Mouse (Mus musculus) heart, embryonic 14.5 days (tissue): ENCODE measurements at regions not wholly inside any gene's neighbourhood (a gene's known extent, or its start where the extent isn't known, plus 50 kb on each side); places are given as distances from the start of the nearest gene placed in this dataset.

Experiments
- ATAC-seq: fragments of 200-750 bp; cut with Nextera tagmentation; 2 replicates; pipeline ENCODE4 v1.8.0; 2017; ENCODE audit warnings: low read depth, moderate TSS enrichment; ENCODE audit not compliant: insufficient number of reproducible peaks, insufficient read depth, low FRiP score
- H3K27ac ChIP-seq, 2 experiments: fragments of 200-500 bp in 1 of 2; fragments of 300-500 bp in 1 of 2; sonication (generic) in 1 of 2; replicated peaks in 1 of 2; 2 replicates each; pipeline ENCODE4 v1.5.1; 2012 to 2014; ENCODE audit warnings: low read depth in 2 of 2, low read length in 2 of 2, control low read depth in 1 of 2, mild to moderate bottlenecking in 1 of 2, mixed read lengths in 1 of 2; ENCODE audit not compliant: control insufficient read depth in 1 of 2, insufficient read depth in 1 of 2
- H3K27me3 ChIP-seq: fragments of 300-500 bp; sonication (generic); 2 replicates; pipeline ENCODE4 v1.6.1; 2014; ENCODE audit warnings: mild to moderate bottlenecking, low read length, control low read depth; ENCODE audit not compliant: control insufficient read depth, insufficient read depth
- H3K36me3 ChIP-seq: fragments of 300-500 bp; sonication (generic); 2 replicates; pipeline ENCODE4 v1.6.1; 2014; ENCODE audit warnings: mild to moderate bottlenecking, control low read depth, low read length, mixed read lengths; ENCODE audit not compliant: control insufficient read depth, insufficient read depth
- H3K4me1 ChIP-seq, 2 experiments: fragments of 200-500 bp in 1 of 2; fragments of 300-500 bp in 1 of 2; sonication (generic) in 1 of 2; 2 replicates each; pipeline ENCODE4 v1.6.1; 2012 to 2014; ENCODE audit warnings: low read length in 2 of 2, control low read depth in 1 of 2, mixed read lengths in 1 of 2; ENCODE audit not compliant: control insufficient read depth in 2 of 2, insufficient read depth in 2 of 2
- H3K4me2 ChIP-seq: fragments of 300-500 bp; sonication (generic); 2 replicates; pipeline ENCODE4 v1.6.1; 2014; ENCODE audit warnings: mild to moderate bottlenecking, low read length
- H3K4me3 ChIP-seq, 2 experiments: fragments of 200-500 bp in 1 of 2; fragments of 300-500 bp in 1 of 2; sonication (generic) in 1 of 2; 2 replicates each; pipeline ENCODE4 v1.5.1; 2012 to 2014; ENCODE audit warnings: low read length in 2 of 2, mild to moderate bottlenecking in 2 of 2, control low read depth in 1 of 2, low read depth in 1 of 2, moderate library complexity in 1 of 2; ENCODE audit not compliant: control insufficient read depth in 1 of 2, insufficient read depth in 1 of 2
- H3K9ac ChIP-seq: fragments of 300-500 bp; sonication (generic); 2 replicates; pipeline ENCODE4 v1.6.1; 2014; ENCODE audit warnings: mild to moderate bottlenecking, low read length
- H3K9me3 ChIP-seq: fragments of 300-500 bp; sonication (generic); 2 replicates; pipeline ENCODE4 v1.6.1; 2016; ENCODE audit warnings: low read length, control low read depth; ENCODE audit not compliant: control insufficient read depth
- WGBS: fragments of 180-500 bp; shearing (Covaris S2); extraction: QIAGEN DNeasy Blood & Tissue Kit; methylation state at CpG from one replicate; pipeline ENCODE4 v1.1.7; 2014; 5-methylcytosine and 5-hydroxymethylcytosine counted together

- Histone ChIP-seq H3K27ac (no peak overlapping the region), H3K4me3 (no peak overlapping the region), H3K4me2 (no peak overlapping the region), H3K36me3 (no peaks in the 10 kb centered on the region), H3K9me3 (no peaks in the 10 kb centered on the region), H3K9ac (no peak overlapping the region), H3K4me1 (peaks cover 0 to 5% of the 10 kb centered on the region in 2 experiments; a peak in 1 of 4 replicates), H3K27me3 (no peaks in the 10 kb centered on the region)
- 68% methylated on average over 1 of the region's 1 CpGs for WGBS
- ATAC-seq, result no peak
Measured at GRCm38 (mm10) chr14:101067082-101067481, 133.0 kb downstream of the Prr30 start.

GRCm38 (mm10) chr14:101056874-101057273, 143.3 kb downstream of the Prr30 start:
- H3K4me2 ChIP-seq, result no peak overlapping the region
- peaks cover 5% of the 10 kb centered on the region in 2 experiments; a peak in 3 of 4 replicates for H3K4me1 ChIP-seq
- H3K27ac ChIP-seq, result no peak overlapping the region
- H3K36me3 ChIP-seq, result no peaks in the 10 kb centered on the region
- H3K4me3 ChIP-seq, result no peak overlapping the region
- H3K27me3 ChIP-seq, result no peaks in the 10 kb centered on the region
- 92% methylated on average over 2 of the region's 2 CpGs for WGBS
- H3K9me3 ChIP-seq, result no peaks in the 10 kb centered on the region
- no peak overlapping the region for H3K9ac ChIP-seq
- no peak for ATAC-seq

GRCm38 (mm10) chr14:101055915-101056314, 144.2 kb downstream of the Prr30 start:
- WGBS, result 9% methylated on average over 3 of the region's 3 CpGs
- Histone ChIP-seq H3K4me3 (no peak overlapping the region), H3K36me3 (no peaks in the 10 kb centered on the region), H3K4me1 (peaks cover 5% of the 10 kb centered on the region in 2 experiments; a peak in 3 of 4 replicates), H3K9ac (no peak overlapping the region; the same call in 1 of the 2 replicates), H3K4me2 (peak overlapping the region; percentile 21; the same call in 1 of the 2 replicates), H3K9me3 (no peaks in the 10 kb centered on the region), H3K27ac (peak overlapping the region in 1 of 2 experiments; percentile 37; a peak in 1 of 4 replicates), H3K27me3 (no peaks in the 10 kb centered on the region)
- 0 out of 2 replicates have a peak, but pooled peaks have one; percentile 6 for ATAC-seq

- WGBS, result 88% methylated on average over 4 of the region's 4 CpGs
- peaks cover 5% of the 10 kb centered on the region in 2 experiments; a peak in 3 of 4 replicates for H3K4me1 ChIP-seq
Measured at GRCm38 (mm10) chr14:101054786-101055185, 145.3 kb downstream of the Prr30 start.

GRCm38 (mm10) chr14:101052760-101053159, 147.4 kb downstream of the Prr30 start:
- Histone ChIP-seq H3K27ac (no peak overlapping the region), H3K36me3 (no peaks in the 10 kb centered on the region), H3K9me3 (no peaks in the 10 kb centered on the region), H3K4me3 (no peak overlapping the region), H3K4me1 (peaks cover 5% of the 10 kb centered on the region in 2 experiments; a peak in 3 of 4 replicates), H3K4me2 (no peak overlapping the region), H3K9ac (no peak overlapping the region), H3K27me3 (no peaks in the 10 kb centered on the region)
- ATAC-seq, result no peak
- WGBS, result 60% methylated on average over 2 of the region's 2 CpGs

More at GRCm38 (mm10) chr14:101054786-101055185, 145.3 kb downstream of the Prr30 start:
- Histone ChIP-seq H3K9me3 (no peaks in the 10 kb centered on the region), H3K27ac (no peak overlapping the region), H3K9ac (no peak overlapping the region), H3K4me3 (no peak overlapping the region), H3K36me3 (no peaks in the 10 kb centered on the region), H3K4me2 (no peak overlapping the region), H3K27me3 (no peaks in the 10 kb centered on the region)
- ATAC-seq, result no peak

GRCm38 (mm10) chr14:101050212-101050611, 149.9 kb downstream of the Prr30 start:
- no peak overlapping the region for H3K4me3 ChIP-seq
- H3K4me2 ChIP-seq, result no peak overlapping the region
- H3K27ac ChIP-seq, result no peak overlapping the region
- H3K27me3 ChIP-seq, result no peaks in the 10 kb centered on the region
- no peaks in the 10 kb centered on the region for H3K4me1 ChIP-seq
- WGBS, result 62% methylated on average over 2 of the region's 2 CpGs
- ATAC-seq, result no peak
- no peak overlapping the region for H3K9ac ChIP-seq
- H3K36me3 ChIP-seq, result no peaks in the 10 kb centered on the region
- H3K9me3 ChIP-seq, result no peaks in the 10 kb centered on the region

- no peak overlapping the region for H3K4me2 ChIP-seq
- no peak for ATAC-seq
- H3K36me3 ChIP-seq, result no peaks in the 10 kb centered on the region
- H3K27ac ChIP-seq, result no peak overlapping the region
- H3K9ac ChIP-seq, result no peak overlapping the region
- no peaks in the 10 kb centered on the region for H3K27me3 ChIP-seq
- no peaks in the 10 kb centered on the region for H3K4me1 ChIP-seq
- no peak overlapping the region for H3K4me3 ChIP-seq
- H3K9me3 ChIP-seq, result no peaks in the 10 kb centered on the region
- 72% methylated on average over 4 of the region's 4 CpGs for WGBS
Measured at GRCm38 (mm10) chr14:101049664-101050203, 150.4 kb downstream of the Prr30 start.

GRCm38 (mm10) chr14:101043494-101043893, 156.6 kb downstream of the Prr30 start:
- H3K36me3 ChIP-seq, result no peaks in the 10 kb centered on the region
- H3K9ac ChIP-seq, result no peak overlapping the region
- no peak overlapping the region for H3K4me2 ChIP-seq
- H3K4me3 ChIP-seq, result no peak overlapping the region
- no peak overlapping the region for H3K27ac ChIP-seq
- H3K9me3 ChIP-seq, result no peaks in the 10 kb centered on the region
- no peak for ATAC-seq
- H3K27me3 ChIP-seq, result no peaks in the 10 kb centered on the region
- no peaks in the 10 kb centered on the region for H3K4me1 ChIP-seq
- 58% methylated on average over 4 of the region's 4 CpGs for WGBS
